Mouse (Mus musculus) liver, adult 2 months (tissue): ENCODE results near the gene Tbca. TPM values are rescaled to one million over a fixed set of nuclear protein-coding genes. Genes with fewer than 3 reads are reported as not detected.

Experiments used
- DNase-seq: peaks from one replicate; pipeline ENCODE4 v3.0.0-alpha.2; 2011; ENCODE audit warnings: low read depth, low spot score; ENCODE audit errors: extremely low read depth
- H3K27ac ChIP-seq: fragments of 200-500 bp; replicated peaks from 2 replicates; pipeline ENCODE4 v1.5.1; 2012; ENCODE audit warnings: low read depth, mild to moderate bottlenecking, control low read depth, inconsistent platforms, low read length; ENCODE audit not compliant: insufficient read depth
- H3K27me3 ChIP-seq: fragments of 200-500 bp; 2 replicates; pipeline ENCODE4 v1.6.1; 2012; ENCODE audit warnings: mild to moderate bottlenecking, moderate library complexity, low read length, inconsistent platforms; ENCODE audit not compliant: control insufficient read depth, insufficient read depth
- H3K36me3 ChIP-seq: fragments of 200-500 bp; 2 replicates; pipeline ENCODE4 v1.6.1; 2012; ENCODE audit warnings: low read length, inconsistent platforms; ENCODE audit not compliant: control insufficient read depth, insufficient read depth
- H3K4me1 ChIP-seq: fragments of 200-500 bp; 2 replicates; pipeline ENCODE4 v1.6.1; 2011; ENCODE audit warnings: low read length; ENCODE audit not compliant: control insufficient read depth, insufficient read depth
- H3K4me3 ChIP-seq: fragments of 200-500 bp; 2 replicates; pipeline ENCODE4 v1.5.1; 2011; ENCODE audit warnings: low read depth, mild to moderate bottlenecking, control low read depth, low read length, moderate library complexity; ENCODE audit not compliant: insufficient read depth
- H3K79me2 ChIP-seq: fragments of 200-500 bp; 2 replicates; pipeline ENCODE4 v1.6.1; 2012; ENCODE audit warnings: inconsistent platforms, mild to moderate bottlenecking, low read length, moderate library complexity; ENCODE audit not compliant: control insufficient read depth, insufficient read depth
- H3K9ac ChIP-seq: fragments of 200-500 bp; 2 replicates; pipeline ENCODE4 v1.6.1; 2012; ENCODE audit warnings: low read depth, mild to moderate bottlenecking, control low read depth, inconsistent platforms, low read length
- CTCF ChIP-seq: fragments of 200-500 bp; IDR thresholded peaks from 2 replicates; pipeline ENCODE4 v1.5.1; 2011; ENCODE audit warnings: low read depth, low read length, control low read depth
- POLR2A ChIP-seq: fragments of 200-500 bp; IDR thresholded peaks from 2 replicates; pipeline ENCODE4 v1.6.1; 2011; ENCODE audit warnings: low read length, control low read depth; ENCODE audit not compliant: insufficient read depth; ENCODE audit errors: extremely low read depth
- WGBS: fragments of 180-500 bp; shearing (Covaris S2); methylation state at CpG from one replicate; pipeline ENCODE4 v1.1.7; 2018; 5-methylcytosine and 5-hydroxymethylcytosine counted together
- polyA plus RNA-seq: library from polyadenylated mRNA; depleted of rRNA; stranded (reverse); fragments of >200 nt; gene quantifications from 2 replicates; pipeline ENCODE4 v1.2.3, GENCODE M21; 2012
- total RNA-seq: library from RNA; depleted of rRNA; stranded (reverse); fragments of >200 nt; gene quantifications from 2 replicates; pipeline ENCODE4 v1.2.3, GENCODE M21; 2014

The Tbca gene
- total and polyA plus RNA-seq, 2 experiments = 7.1 to 264 TPM

DNA sequence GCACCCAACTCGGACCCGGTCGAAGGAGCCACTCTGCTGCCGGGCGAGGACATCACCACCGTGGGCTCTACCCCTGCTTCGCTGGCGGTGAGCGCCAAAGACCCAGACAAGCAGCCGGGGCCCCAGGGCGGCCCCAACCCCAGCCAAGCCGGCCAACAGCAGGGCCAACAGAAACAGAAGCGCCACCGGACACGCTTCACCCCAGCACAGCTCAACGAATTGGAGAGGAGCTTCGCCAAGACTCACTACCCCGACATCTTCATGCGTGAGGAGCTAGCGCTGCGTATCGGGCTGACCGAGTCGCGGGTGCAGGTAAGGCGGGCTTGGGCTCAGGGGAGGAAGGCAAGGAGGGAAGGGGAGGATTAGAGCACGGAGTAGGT is 88.5 kb downstream of the Tbca start:
- H3K79me2 ChIP-seq = no peaks in the 10 kb centered on the region
- DNase-seq = no peak
- H3K36me3 ChIP-seq = no peaks in the 10 kb centered on the region
- H3K4me1 ChIP-seq = no peaks in the 10 kb centered on the region
- no peak overlapping the region for H3K27ac ChIP-seq
- no peak overlapping the region for H3K9ac ChIP-seq
- peaks cover 28% of the 10 kb centered on the region for H3K27me3 ChIP-seq
- 3% methylated on average over 27 of the region's 27 CpGs for WGBS
- H3K4me3 ChIP-seq = no peak overlapping the region
- TF ChIP-seq CTCF = no peak

DNA sequence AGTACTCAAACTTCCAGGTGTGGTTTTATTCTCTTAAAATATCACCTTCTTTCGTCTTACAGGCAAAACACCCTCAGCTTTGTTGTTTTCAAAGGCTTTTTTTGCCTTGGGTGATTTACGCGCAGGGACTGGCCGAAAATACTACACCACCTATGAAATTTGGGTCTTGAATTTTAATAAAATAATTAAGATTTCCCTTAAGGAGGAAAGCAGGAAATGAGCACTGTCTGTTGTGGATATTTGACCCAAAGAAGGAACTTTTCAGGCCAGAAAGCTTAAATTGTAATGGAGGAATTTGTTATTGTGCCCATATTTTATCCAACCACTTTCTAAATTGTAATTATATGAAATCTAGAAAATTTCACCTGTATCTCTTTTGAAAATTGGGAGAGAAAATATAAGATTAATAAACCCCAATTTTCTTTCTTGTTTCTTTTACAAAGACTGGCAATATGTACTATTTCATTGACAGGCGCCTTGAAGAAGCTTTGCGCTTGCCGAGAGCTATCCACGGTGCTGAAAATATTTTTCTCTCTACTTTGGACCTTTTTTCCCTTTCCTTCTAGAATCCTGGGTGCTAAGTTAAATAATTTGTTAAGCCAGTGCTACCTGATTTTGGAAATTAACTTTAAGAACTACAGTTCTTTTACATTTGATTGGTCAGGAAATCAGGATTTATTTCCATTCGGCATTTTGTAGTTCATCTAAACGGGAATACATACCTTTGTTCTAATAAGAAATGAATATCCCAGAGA is 89.5 kb downstream of the Tbca start:
- peak; percentile 4 for DNase-seq
- no peak overlapping the region for H3K4me3 ChIP-seq
- H3K9ac ChIP-seq = no peak overlapping the region
- H3K36me3 ChIP-seq = no peaks in the 10 kb centered on the region
- TF ChIP-seq CTCF = no peak
- no peak for TF ChIP-seq POLR2A
- WGBS = 24% methylated on average over 10 of the region's 10 CpGs
- no peaks in the 10 kb centered on the region for H3K79me2 ChIP-seq
- peaks cover 29% of the 10 kb centered on the region for H3K27me3 ChIP-seq
- peaks cover under 1% of the 10 kb centered on the region; the same call in 1 of the 2 replicates for H3K4me1 ChIP-seq
- H3K27ac ChIP-seq = no peak overlapping the region

DNA sequence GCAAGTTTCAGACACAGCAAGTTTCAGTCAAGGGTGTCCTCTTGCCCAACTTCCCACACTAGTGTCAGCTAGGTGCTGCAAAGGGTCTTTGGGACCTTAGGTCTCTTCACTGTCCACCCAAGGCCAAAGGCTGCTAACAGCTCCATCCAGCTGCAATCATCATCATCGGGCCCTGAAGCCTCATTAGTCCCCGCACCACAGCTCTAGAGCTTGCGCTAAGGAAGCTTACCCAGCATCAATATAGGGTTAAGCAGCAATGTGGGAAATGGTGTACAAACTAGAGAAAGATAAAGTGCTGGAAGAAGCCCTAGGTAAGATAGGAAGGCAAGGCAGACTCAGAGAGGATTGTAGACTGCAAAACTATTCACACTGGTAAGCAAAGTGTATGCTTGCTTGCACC is 92.5 kb downstream of the Tbca start:
- no peaks in the 10 kb centered on the region for H3K79me2 ChIP-seq
- 7% methylated on average over 3 of the region's 3 CpGs for WGBS
- H3K4me1 ChIP-seq = peaks cover 3% of the 10 kb centered on the region
- H3K27ac ChIP-seq = no peak overlapping the region
- no peaks in the 10 kb centered on the region for H3K36me3 ChIP-seq
- no peak overlapping the region for H3K9ac ChIP-seq
- no peak for TF ChIP-seq CTCF
- TF ChIP-seq POLR2A = no peak
- no peak overlapping the region for H3K4me3 ChIP-seq
- peaks cover 37% of the 10 kb centered on the region for H3K27me3 ChIP-seq
- no peak for DNase-seq

DNA sequence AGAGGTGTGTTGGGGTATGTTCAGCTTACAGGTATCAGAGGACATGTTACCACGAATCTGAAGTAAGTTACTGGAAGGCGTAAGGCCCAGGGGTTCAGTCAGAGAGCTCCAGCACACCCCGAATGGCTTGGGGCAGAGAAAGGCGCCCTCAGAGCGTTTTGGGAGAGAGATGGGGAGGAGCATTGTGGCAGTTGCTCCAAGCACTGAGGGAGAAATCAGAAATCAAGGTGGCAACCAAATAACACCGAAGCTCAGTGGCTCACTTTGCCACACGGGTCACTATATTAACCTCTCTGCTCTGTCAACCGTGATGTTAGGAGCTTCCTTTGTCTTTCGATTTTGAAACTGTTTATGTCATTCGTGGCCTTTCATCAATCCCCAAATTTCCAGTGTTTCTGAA is 93.5 kb downstream of the Tbca start:
- H3K79me2 ChIP-seq = no peaks in the 10 kb centered on the region

DNA sequence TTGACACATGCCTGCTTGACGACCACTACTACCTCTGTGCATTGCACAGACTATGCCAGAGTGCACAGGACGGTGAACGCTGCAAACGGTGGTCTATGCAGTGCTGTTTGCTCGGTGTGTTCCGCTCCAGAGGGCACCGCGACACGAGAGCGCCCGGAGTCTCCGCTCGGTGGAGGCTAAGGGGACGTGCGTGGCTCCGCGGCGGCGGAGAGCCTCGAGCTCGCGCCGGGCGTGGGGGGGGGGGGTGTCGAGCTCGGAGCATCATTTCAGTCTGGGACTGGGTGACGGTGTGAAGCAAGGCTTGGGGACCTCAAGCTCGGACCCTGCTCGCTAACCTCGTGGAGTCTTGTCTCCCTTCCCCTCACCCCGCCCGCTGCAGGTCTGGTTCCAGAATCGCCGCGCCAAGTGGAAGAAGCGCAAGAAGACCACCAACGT is 94.0 kb downstream of the Tbca start:
- TF ChIP-seq CTCF (no peak), POLR2A (no peak)
- Histone ChIP-seq H3K79me2 (no peaks in the 10 kb centered on the region), H3K36me3 (no peaks in the 10 kb centered on the region), H3K9ac (no peak overlapping the region), H3K27ac (no peak overlapping the region), H3K4me3 (peak overlapping the region; percentile 21; the same call in 1 of the 2 replicates), H3K4me1 (peaks cover 3% of the 10 kb centered on the region), H3K27me3 (peaks cover 30% of the 10 kb centered on the region)
- 2% methylated on average over 37 of the region's 37 CpGs for WGBS
- no peak for DNase-seq

More for the DNA sequence above, 93.5 kb downstream of the Tbca start:
- Histone ChIP-seq H3K9ac (no peak overlapping the region), H3K4me1 (peaks cover 3% of the 10 kb centered on the region), H3K36me3 (no peaks in the 10 kb centered on the region), H3K4me3 (no peak overlapping the region), H3K27ac (no peak overlapping the region), H3K27me3 (peaks cover 31% of the 10 kb centered on the region)
- TF ChIP-seq POLR2A (no peak), CTCF (no peak)
- WGBS = 5% methylated on average over 10 of the region's 10 CpGs
- no peak for DNase-seq
